Mouse (Mus musculus) forebrain, embryonic 14.5 days (tissue): ENCODE measurements around the gene Dnmt3b. TPM values are rescaled to one million over a fixed set of nuclear protein-coding genes. Genes with fewer than 3 reads are reported as not detected.

Experiments
- ATAC-seq: fragments of 200-750 bp; cut with Nextera tagmentation; 2 replicates; pipeline ENCODE4 v1.8.0; 2017; ENCODE audit warnings: mild to moderate bottlenecking, moderate library complexity
- DNase-seq: peaks from one replicate; pipeline ENCODE4 v3.0.0-alpha.2; 2015; ENCODE audit warnings: low spot score
- H3K27ac ChIP-seq: fragments of 300-500 bp; sonication (generic); 2 replicates; pipeline ENCODE4 v1.5.1; 2014; ENCODE audit warnings: low read depth, mild to moderate bottlenecking, control low read depth, low read length, moderate library complexity
- H3K27me3 ChIP-seq: fragments of 300-500 bp; sonication (generic); replicated peaks from 2 replicates; pipeline ENCODE4 v1.6.1; 2014; ENCODE audit warnings: low read length, control low read depth, mixed read lengths; ENCODE audit not compliant: control insufficient read depth, insufficient read depth
- H3K36me3 ChIP-seq: fragments of 300-500 bp; sonication (generic); 2 replicates; pipeline ENCODE4 v1.6.1; 2014; ENCODE audit warnings: low read length, control low read depth; ENCODE audit not compliant: control insufficient read depth, insufficient read depth
- H3K4me1 ChIP-seq: fragments of 300-500 bp; sonication (generic); 2 replicates; pipeline ENCODE4 v1.6.1; 2014; ENCODE audit warnings: antibody characterized with exemption, low read length, control low read depth; ENCODE audit not compliant: control insufficient read depth, insufficient read depth
- H3K4me2 ChIP-seq: fragments of 300-500 bp; sonication (generic); 2 replicates; pipeline ENCODE4 v1.6.1; 2014; ENCODE audit warnings: mild to moderate bottlenecking, control low read depth, low read length
- H3K4me3 ChIP-seq: fragments of 300-500 bp; sonication (generic); 2 replicates; pipeline ENCODE4 v1.5.1; 2014; ENCODE audit warnings: low read depth, low read length, control low read depth
- H3K9ac ChIP-seq: fragments of 300-500 bp; sonication (generic); 2 replicates; pipeline ENCODE4 v1.6.1; 2014; ENCODE audit warnings: mild to moderate bottlenecking, low read length, control low read depth, moderate library complexity
- H3K9me3 ChIP-seq: fragments of 300-500 bp; sonication (generic); replicated peaks from 2 replicates; pipeline ENCODE4 v1.6.1; 2016; ENCODE audit warnings: low read length, control low read depth, mixed read lengths; ENCODE audit not compliant: control insufficient read depth
- WGBS: fragments of 180-500 bp; shearing (Covaris S2); extraction: QIAGEN DNeasy Blood & Tissue Kit; methylation state at CpG from one replicate; pipeline ENCODE4 v1.1.7; 2014; 5-methylcytosine and 5-hydroxymethylcytosine counted together
- polyA plus RNA-seq: library from polyadenylated mRNA; unstranded; fragments of >200 nt; fragmentation: Nextera tagmentation; extraction: Ambion mirVana; gene quantifications from 2 replicates; pipeline ENCODE4 v1.2.1, GENCODE M21; 2014

Gene Dnmt3b
- polyA plus RNA-seq, 1 experiment from 2014 or later = 3.2 TPM

DNA sequence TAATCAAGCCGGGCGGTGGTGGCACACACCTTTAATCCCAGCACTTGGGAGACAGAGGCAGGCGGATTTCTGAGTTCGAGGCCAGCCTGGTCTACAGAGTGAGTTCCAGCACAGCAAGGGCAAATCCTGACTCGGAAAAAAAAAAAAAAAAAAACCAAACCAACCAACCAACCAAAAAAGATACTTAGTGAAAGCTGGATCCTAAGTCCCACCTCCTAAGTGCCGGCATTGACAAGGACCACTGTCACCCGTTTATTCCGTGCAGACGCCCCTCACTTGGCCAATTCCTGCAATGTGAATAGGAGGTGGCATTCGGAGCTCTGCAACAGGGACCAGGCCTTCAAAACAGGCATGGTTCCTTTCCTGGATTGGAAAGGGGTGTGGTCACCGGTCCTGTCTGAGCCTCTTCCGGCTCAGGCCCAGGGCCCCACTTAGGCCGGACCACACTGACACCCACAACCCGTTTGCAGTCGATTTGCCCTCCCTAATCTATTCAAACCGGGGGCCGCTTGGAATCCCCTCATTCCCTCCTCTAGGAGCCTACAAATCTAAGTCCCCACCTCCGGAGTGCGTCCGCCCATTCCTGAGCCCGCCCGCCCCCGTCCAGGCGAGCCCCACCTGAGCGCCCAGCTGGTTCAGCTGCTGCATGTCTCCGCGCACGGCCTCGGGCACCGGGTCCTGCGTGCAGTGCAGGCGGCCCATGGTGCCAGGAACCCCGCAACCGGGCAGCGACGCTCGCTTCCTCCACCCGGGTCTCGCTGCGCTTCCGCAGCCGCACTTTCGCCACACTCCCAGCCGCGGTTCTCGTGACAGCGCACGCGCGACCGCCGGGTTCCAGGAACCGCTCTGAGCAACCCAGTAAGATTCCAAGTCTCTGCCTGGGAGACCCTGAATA, 17.0 kb upstream of the Dnmt3b start, which contains the start of gene Commd7:
Gene Commd7, minus strand, starts transcription at position 806 of the 895 bp plus-strand sequence.
- peak within 1 kb of the TSS; percentile 89 for H3K27ac ChIP-seq
- peak within 1 kb of the TSS; percentile 95 for H3K9ac ChIP-seq
- peaks cover 12% of the 10 kb centered on the region for H3K36me3 ChIP-seq
- ATAC-seq = peak; percentile 94
- H3K4me1 ChIP-seq = 0 out of 2 replicates have a peak, but pooled peaks cover 6% of the 10 kb centered on the region
- H3K4me3 ChIP-seq = peak within 1 kb of the TSS; percentile 91
- H3K9me3 ChIP-seq = no peaks in the 10 kb centered on the region
- peak within 1 kb of the TSS; percentile 70 for H3K4me2 ChIP-seq
- H3K27me3 ChIP-seq = no peaks in the 10 kb centered on the region
- WGBS = 5% methylated on average over 53 of the region's 53 CpGs
- DNase-seq = peak; percentile 89

DNA sequence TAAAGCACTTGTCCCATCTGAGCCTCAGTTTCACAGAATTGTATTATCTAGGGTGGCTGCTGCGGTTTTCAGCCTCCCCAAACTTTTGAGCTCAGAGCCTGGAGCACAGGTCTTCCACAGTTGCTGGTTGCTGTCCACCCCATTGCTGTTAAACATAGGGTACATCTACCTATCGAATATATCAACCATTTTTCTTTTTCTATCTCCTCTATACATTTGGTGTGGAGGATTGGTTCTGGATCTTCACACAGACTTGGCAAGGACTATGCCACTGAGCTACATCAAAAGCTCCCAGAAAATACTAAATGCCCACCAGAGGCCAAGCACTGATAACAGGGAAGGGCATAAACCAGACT, 16.4 kb upstream of the Dnmt3b start:
- Histone ChIP-seq H3K9ac (peak overlapping the region; percentile 95), H3K27ac (peak overlapping the region; percentile 89; the same call in 1 of the 2 replicates), H3K4me1 (0 out of 2 replicates have a peak, but pooled peaks cover 6% of the 10 kb centered on the region), H3K9me3 (no peaks in the 10 kb centered on the region), H3K4me2 (peak overlapping the region; percentile 70), H3K27me3 (no peaks in the 10 kb centered on the region), H3K4me3 (peak overlapping the region; percentile 91), H3K36me3 (peaks cover 6% of the 10 kb centered on the region)
- 25% methylated on average over 2 of the region's 2 CpGs for WGBS
- ATAC-seq = peak; percentile 27; the same call in 1 of the 2 replicates
- DNase-seq = peak; percentile 20

DNA sequence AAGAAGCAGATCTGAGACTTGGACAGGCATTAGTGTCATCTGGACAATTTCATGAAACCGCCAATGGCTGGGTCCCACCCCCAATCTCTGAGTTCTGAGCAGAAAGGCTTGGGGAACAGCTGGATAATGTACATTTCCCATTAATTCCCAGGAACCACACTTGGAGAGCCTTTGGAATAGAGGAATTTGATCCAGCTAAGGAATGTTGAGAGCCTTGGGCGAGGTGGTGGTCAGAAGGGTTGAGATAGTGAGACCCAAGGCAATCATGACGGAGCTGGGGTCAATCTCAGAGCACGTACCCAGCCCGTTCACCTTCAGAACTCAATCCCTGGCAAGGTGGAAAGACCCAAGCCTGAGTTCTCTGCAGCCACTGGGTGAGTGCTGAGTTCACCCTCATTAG, 16.0 kb upstream of the Dnmt3b start:
- no peak for DNase-seq
- Histone ChIP-seq H3K4me1 (0 out of 2 replicates have a peak, but pooled peaks cover 6% of the 10 kb centered on the region), H3K4me3 (no peak overlapping the region), H3K9me3 (no peaks in the 10 kb centered on the region), H3K9ac (no peak overlapping the region), H3K4me2 (peak overlapping the region; percentile 70; the same call in 1 of the 2 replicates), H3K36me3 (peaks cover 2% of the 10 kb centered on the region), H3K27me3 (no peaks in the 10 kb centered on the region), H3K27ac (no peak overlapping the region)
- 95% methylated on average over 5 of the region's 5 CpGs for WGBS
- no peak for ATAC-seq

DNA sequence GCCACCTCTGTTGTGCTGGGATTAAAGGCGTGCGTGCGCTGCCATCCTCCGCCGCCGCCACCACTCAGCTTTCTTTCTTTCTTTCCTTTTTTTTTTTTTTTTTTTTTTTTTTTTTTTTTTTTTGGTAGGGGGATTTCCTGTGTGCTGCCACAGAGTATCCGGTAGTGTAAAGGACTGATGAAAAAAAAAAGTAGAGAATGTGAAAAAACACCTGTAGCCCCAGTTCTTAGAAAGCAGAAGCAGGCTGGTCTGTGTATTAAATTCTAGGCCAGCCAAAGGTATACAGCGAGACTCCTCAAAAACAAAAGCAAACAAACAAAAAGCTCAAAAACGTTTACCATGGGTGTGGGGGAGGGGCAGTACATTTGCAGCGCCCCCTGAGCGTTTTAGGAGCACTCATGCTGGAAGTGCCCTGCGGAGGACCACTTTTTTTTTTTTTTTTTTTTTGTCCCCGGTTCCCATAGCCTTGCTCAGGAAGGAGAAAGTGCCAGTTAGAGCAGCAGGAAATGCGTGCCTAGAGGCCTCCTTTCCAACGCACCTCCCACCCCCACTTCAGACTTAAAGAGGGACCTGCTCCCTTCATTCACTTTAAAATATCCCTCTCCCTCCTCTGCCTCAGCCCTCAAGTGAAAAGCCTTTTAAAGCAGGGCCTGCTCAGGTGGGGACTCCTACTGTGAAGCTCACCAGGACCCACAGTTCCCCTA, 10.1 kb upstream of the Dnmt3b start:
- WGBS = 18% methylated on average over 15 of the region's 15 CpGs
- Histone ChIP-seq H3K36me3 (no peaks in the 10 kb centered on the region), H3K4me1 (no peaks in the 10 kb centered on the region), H3K4me3 (no peak overlapping the region), H3K9me3 (no peaks in the 10 kb centered on the region), H3K9ac (no peak overlapping the region), H3K27ac (no peak overlapping the region), H3K4me2 (no peak overlapping the region), H3K27me3 (no peaks in the 10 kb centered on the region)
- ATAC-seq (no peak), DNase-seq (no peak)

DNA sequence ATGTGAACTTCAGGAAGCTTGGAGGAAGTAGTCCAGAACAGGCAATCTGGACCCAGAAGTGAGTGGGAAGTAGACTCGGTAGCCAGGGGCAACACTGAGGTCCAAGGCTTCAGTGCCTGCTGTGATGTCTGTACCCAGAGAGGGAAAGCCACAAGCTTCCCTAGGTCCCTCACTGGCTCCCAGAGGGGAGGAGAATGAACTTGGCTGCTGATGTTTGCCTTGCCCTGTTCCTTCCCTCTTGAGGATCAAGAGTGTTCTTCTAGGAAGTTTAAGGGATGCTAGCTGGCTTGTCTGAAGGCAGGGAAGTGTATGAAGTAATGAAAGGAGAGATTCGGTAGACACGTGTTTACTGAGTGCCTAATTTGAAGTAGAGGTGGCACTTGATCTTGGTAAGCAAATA, 6.8 kb upstream of the Dnmt3b start:
- WGBS = 10% methylated on average over 3 of the region's 3 CpGs
- no peaks in the 10 kb centered on the region for H3K4me1 ChIP-seq
- no peak for ATAC-seq
- H3K9ac ChIP-seq = no peak overlapping the region
- no peak for DNase-seq
- no peak overlapping the region for H3K27ac ChIP-seq
- no peak overlapping the region for H3K4me2 ChIP-seq
- H3K36me3 ChIP-seq = no peaks in the 10 kb centered on the region
- no peak overlapping the region for H3K4me3 ChIP-seq
- H3K9me3 ChIP-seq = no peaks in the 10 kb centered on the region
- H3K27me3 ChIP-seq = no peaks in the 10 kb centered on the region

DNA sequence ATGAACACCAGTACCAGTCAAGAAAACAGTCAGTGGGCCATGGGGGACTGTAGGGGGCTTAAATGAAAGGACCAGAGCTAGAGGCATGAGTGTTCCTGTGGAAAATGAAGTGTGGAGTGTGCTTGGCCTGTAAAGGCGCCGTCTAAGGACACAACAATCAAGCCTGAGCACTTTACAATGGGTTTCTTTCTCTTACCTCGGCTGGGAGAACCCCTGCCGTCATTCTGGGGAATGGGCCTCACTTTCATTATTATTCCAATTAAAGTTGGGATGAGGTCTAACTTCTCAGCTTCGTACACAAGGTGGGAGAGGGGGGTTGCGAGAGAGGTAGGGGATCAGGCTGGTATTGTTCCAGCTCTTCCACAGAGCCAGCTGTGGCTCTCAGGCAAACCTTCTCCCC, 6.3 kb upstream of the Dnmt3b start:
- DNase-seq = no peak
- no peaks in the 10 kb centered on the region for H3K27me3 ChIP-seq
- no peak overlapping the region for H3K27ac ChIP-seq
- no peak overlapping the region for H3K4me2 ChIP-seq
- ATAC-seq = no peak
- H3K9ac ChIP-seq = no peak overlapping the region
- no peaks in the 10 kb centered on the region for H3K36me3 ChIP-seq
- H3K9me3 ChIP-seq = no peaks in the 10 kb centered on the region
- H3K4me1 ChIP-seq = no peaks in the 10 kb centered on the region
- 7% methylated on average over 6 of the region's 6 CpGs for WGBS
- no peak overlapping the region for H3K4me3 ChIP-seq

DNA sequence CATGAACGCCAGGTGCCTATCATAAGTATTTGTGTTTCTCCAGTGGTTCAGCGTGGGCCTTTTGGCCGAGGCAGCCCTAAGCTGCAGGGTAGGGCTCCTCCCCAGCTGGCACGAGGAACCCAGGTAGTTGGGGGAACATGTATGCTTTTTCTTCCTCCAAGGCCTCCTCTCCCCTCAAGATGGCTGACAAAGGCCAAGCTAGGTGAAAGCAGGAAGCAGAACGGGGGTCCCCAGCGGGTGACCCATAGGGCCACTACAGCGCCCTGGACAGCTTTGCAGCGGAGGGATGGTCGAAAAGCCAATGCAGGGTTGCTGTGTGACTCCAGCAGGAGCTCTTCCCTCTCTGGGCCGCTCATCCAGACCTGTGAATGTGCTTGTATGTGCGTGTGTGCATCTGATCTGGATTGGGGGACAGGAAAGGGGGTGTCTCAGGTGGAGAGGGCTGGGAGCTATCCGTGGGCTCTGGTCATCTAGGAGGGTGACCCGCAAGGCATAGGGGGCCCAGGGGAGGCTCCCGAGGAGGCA, 415 bp upstream of the Dnmt3b start:
- DNase-seq = no peak
- Histone ChIP-seq H3K4me1 (peaks cover 4% of the 10 kb centered on the region; the same call in 1 of the 2 replicates), H3K36me3 (no peaks in the 10 kb centered on the region), H3K4me2 (peak overlapping the region; percentile 96), H3K27ac (0 out of 2 replicates have a peak overlapping the region, but pooled peaks have one; percentile 14), H3K4me3 (peak overlapping the region; percentile 76), H3K9ac (peak overlapping the region; percentile 85), H3K27me3 (no peaks in the 10 kb centered on the region), H3K9me3 (no peaks in the 10 kb centered on the region)
- 21% methylated on average over 12 of the region's 14 CpGs for WGBS
- ATAC-seq = peak; percentile 4; the same call in 1 of the 2 replicates

DNA sequence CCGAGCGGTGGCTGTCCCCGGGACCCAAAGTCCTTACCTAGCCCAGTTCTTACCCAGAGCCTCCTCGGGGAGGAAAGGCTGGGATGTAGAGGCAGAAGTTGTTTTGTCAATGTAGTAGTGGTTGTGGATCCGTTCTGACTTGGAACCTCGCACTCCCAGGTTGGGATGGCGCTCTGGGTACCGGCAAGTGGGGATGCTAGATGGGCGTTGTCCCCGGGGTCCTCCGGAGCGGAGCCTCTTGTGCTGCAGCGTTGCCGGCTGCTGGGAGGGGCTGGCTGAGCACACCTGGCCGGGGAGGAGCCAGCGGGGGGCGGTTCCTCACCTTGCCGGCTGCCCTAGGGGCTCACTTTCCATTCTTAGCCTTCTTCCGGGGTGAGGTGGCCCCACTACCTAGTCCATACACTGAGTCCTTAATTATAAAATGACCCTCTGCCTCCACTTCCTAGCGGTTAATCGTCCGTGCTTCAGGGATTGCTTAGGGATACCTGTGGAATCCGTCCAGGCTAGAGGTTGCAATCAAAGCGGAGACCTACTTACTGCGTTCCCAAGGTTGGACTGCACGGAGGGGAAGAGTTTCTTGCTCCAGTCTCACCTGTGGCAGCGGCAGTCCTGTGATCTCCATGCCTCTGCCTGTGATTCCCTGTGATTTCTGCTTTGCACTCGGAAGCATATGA, 901 bp downstream of the Dnmt3b start:
- DNase-seq (no peak), ATAC-seq (peak; percentile 14; the same call in 1 of the 2 replicates)
- Histone ChIP-seq H3K4me3 (peak overlapping the region; percentile 76), H3K4me2 (peak overlapping the region; percentile 96), H3K27ac (no peak overlapping the region), H3K36me3 (no peaks in the 10 kb centered on the region), H3K9me3 (no peaks in the 10 kb centered on the region), H3K4me1 (peaks cover 4% of the 10 kb centered on the region; the same call in 1 of the 2 replicates), H3K9ac (peak overlapping the region; percentile 85), H3K27me3 (no peaks in the 10 kb centered on the region)
- WGBS = under 1% methylated on average over 28 of the region's 28 CpGs
